Mouse (Mus musculus) G1E (cell line): ENCODE data around the gene Inpp5d. TPM values are rescaled to one million over a fixed set of nuclear protein-coding genes. Genes with fewer than 3 reads are reported as not detected.

Experiments used
- ATAC-seq: 2 replicates; pipeline ENCODE4 v1.8.0; 2016; ENCODE audit warnings: mild to moderate bottlenecking; ENCODE audit not compliant: insufficient number of reproducible peaks, poor library complexity, low FRiP score, severe bottlenecking; ENCODE audit errors: extremely low read depth
- DNase-seq: peaks from one replicate; pipeline ENCODE4 v3.0.0; 2012; ENCODE audit warnings: low spot score
- H3K27me3 ChIP-seq: 2 replicates; pipeline ENCODE4 v1.6.1; 2012; ENCODE audit warnings: mild to moderate bottlenecking, low read length, inconsistent platforms; ENCODE audit not compliant: insufficient read depth
- H3K36me3 ChIP-seq: replicated peaks from 2 replicates; pipeline ENCODE3; 2012; ENCODE audit warnings: mild to moderate bottlenecking, inconsistent platforms
- H3K4me1 ChIP-seq: 2 replicates; pipeline ENCODE4 v1.6.1; 2012; ENCODE audit warnings: low read depth, low read length, inconsistent platforms, mixed read lengths; ENCODE audit not compliant: insufficient read depth
- H3K4me3 ChIP-seq: 2 replicates; pipeline ENCODE4 v1.5.1; 2012; ENCODE audit warnings: low read depth, mild to moderate bottlenecking, inconsistent platforms, low read length, moderate library complexity, mixed read lengths
- H3K9me3 ChIP-seq: replicated peaks from 2 replicates; pipeline ENCODE4 v1.6.1; 2012; ENCODE audit warnings: inconsistent platforms
- CTCF ChIP-seq: IDR thresholded peaks from 2 replicates; pipeline ENCODE4 v1.5.1; 2012; ENCODE audit warnings: low read depth, low read length, inconsistent platforms, mixed read lengths
- GATA1 ChIP-seq: IDR thresholded peaks from 2 replicates; pipeline ENCODE4 v1.6.1; 2012; ENCODE audit warnings: borderline replicate concordance, low read length, inconsistent platforms, mixed read lengths
- GATA2 ChIP-seq: IDR thresholded peaks from 2 replicates; pipeline ENCODE4 v1.6.1; 2012; ENCODE audit warnings: low read depth, low read length, inconsistent platforms, borderline replicate concordance
- POLR2AphosphoS5 ChIP-seq: IDR thresholded peaks from 2 replicates; pipeline ENCODE4 v1.6.1; 2012; ENCODE audit warnings: low read depth, low read length, inconsistent platforms; ENCODE audit not compliant: insufficient replicate concordance
- TAL1 ChIP-seq: conservative IDR thresholded peaks from 2 replicates; pipeline ENCODE4 v1.6.1; 2012; ENCODE audit warnings: low read depth, low read length, inconsistent platforms, mixed read lengths
- polyA plus RNA-seq: library from polyadenylated mRNA; stranded (reverse); fragments of >175 nt; gene quantifications from 2 replicates; pipeline ENCODE4 v1.2.3, GENCODE M21; 2012
- total RNA-seq, 2 experiments: library from RNA; stranded (forward) in 1 of 2; stranded (reverse) in 1 of 2; fragments of 200-1000 nt in 1 of 2; fragments of >200 nt in 1 of 2; fragmentation: Nextera tagmentation in 1 of 2; gene quantifications; 2 replicates each; pipeline ENCODE4 v1.2.3; 2014 to 2017

The Inpp5d gene
- total and polyA plus RNA-seq, 3 experiments = 122 to 238 (median 186) TPM

DNA sequence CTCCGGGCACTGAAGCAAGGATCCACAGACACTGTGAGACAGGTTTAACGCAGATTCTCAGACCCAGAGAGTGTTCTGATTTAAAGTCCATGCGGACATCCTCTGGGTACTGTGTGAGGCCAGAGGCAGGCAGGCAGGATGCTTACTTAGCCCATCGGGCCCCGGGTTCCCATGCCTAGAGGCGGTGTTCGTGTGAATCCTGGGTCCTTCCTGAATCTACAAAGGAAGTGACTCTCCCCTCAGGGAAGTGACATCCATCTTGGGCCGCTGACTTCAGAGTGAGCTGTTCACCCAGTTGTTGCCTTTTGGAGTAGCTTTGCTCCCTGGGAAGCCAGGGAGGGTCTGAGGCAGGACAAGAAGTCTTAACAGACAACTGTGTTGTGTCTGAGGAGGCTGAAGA lies 19.6 kb downstream of the Inpp5d start:
- no peak for DNase-seq
- no peaks in the 10 kb centered on the region for H3K27me3 ChIP-seq
- peaks cover 98% of the 10 kb centered on the region for H3K36me3 ChIP-seq
- TF ChIP-seq TAL1 (no peak), POLR2AphosphoS5 (no peak), CTCF (no peak)
- no peak for ATAC-seq
- H3K4me1 ChIP-seq = peaks cover 74% of the 10 kb centered on the region
- H3K4me3 ChIP-seq = no peak overlapping the region
- no peaks in the 10 kb centered on the region for H3K9me3 ChIP-seq

DNA sequence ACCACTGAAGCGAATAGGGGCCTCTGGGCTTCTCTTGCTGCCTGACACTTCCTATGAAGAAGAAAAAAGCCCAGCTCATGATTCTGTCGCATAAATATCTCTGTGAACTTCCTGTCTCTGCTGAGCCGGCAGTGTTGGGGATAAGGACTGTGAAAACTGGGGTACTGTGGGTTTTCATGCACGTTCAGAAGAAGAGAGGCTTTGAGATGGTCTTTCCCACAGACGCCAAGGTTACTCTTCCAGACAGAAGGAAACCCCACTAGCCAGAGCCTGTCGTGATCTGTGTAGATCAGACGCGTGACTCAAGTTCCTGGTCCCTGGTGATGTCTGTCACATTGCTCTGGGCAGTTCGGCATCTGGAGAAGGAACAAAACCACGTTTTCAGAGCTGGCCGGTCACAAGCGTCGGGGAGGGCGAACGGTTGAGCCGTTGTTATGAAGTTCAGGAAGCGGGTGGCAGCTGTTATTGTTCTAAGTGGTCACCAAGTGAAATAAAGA lies 20.1 kb downstream of the Inpp5d start:
- Histone ChIP-seq H3K9me3 (no peaks in the 10 kb centered on the region), H3K4me1 (peaks cover 74% of the 10 kb centered on the region), H3K27me3 (no peaks in the 10 kb centered on the region), H3K36me3 (peaks cover 97% of the 10 kb centered on the region), H3K4me3 (no peak overlapping the region)
- ATAC-seq (no peak), DNase-seq (no peak)
- TF ChIP-seq POLR2AphosphoS5 = no peak
- no peak for TF ChIP-seq GATA2
- TF ChIP-seq CTCF = no peak
- TF ChIP-seq GATA1 = no peak
- no peak for TF ChIP-seq TAL1

DNA sequence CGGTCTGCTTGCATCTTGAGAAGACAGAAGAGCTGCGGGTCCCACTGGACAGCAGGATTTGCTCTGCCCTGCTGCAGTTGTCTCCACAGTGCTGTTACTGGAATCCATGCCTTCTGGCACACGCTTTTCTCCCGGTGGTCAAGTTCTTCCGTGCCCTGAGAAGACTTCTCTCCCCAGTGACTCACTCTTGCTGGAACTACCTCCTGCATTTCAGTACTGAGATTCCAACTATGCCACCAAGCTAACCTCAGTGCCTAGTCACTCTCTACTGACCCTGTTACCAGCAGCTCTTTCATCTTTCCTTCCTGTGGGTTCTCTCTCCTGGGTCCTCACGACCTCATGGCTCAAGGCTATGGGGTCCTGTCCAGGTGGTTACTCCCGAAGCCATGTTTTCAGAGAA lies 22.9 kb downstream of the Inpp5d start:
- H3K36me3 ChIP-seq = peaks cover 84% of the 10 kb centered on the region
- no peaks in the 10 kb centered on the region for H3K27me3 ChIP-seq
- no peak for ATAC-seq
- no peak overlapping the region for H3K4me3 ChIP-seq
- no peak for DNase-seq
- peaks cover 70% of the 10 kb centered on the region for H3K4me1 ChIP-seq
- no peak for TF ChIP-seq TAL1
- TF ChIP-seq GATA2 = no peak
- TF ChIP-seq GATA1 = no peak
- no peaks in the 10 kb centered on the region for H3K9me3 ChIP-seq

DNA sequence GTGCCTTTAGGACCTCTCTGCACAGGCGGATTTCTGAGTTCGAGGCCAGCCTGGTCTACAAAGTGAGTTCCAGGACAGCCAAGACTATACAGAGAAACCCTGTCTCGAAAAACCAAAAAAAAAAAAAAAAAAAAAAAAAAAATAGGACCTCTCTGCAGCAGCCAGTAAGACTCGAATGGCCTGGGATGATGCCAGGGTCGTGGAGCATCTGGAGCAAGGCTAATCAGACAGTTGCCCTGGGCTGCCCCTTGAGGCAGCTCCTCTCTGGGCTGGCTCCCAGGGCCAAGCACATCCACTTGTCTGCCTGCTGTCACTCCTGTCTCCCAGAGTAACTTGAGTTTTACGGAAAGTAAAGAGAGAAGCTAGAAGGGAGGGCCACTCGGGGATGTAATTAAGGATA lies 24.9 kb downstream of the Inpp5d start:
- TF ChIP-seq POLR2AphosphoS5 (no peak), TAL1 (no peak), CTCF (no peak), GATA1 (no peak), GATA2 (no peak)

DNA sequence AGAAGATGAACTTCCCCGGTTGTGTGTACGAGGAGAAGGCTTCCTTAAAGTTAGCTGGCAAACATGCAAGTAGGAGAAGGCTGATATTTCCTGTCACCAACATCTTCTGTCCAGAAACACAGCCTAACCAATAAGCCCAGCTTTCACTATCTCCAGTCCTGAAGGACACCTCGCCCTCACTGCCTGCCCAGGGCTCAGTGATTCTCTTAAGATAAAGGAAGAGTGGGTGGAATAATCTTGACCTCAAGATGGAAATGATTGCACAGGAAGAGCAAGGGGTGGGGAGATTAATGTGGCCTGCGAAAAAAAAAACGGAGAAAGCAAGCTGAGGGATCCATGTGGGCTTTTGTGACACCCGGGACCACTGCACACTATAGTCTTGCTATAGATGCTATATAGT lies 25.6 kb downstream of the Inpp5d start:
- peaks cover 80% of the 10 kb centered on the region for H3K36me3 ChIP-seq
- peak overlapping the region; percentile 5; the same call in 1 of the 2 replicates for H3K4me3 ChIP-seq
- DNase-seq = no peak
- ATAC-seq = peak; percentile 66
- H3K9me3 ChIP-seq = no peaks in the 10 kb centered on the region
- H3K27me3 ChIP-seq = no peaks in the 10 kb centered on the region
- peaks cover 80% of the 10 kb centered on the region for H3K4me1 ChIP-seq
- TF ChIP-seq POLR2AphosphoS5 (no peak), TAL1 (no peak), GATA1 (no peak), GATA2 (no peak), CTCF (no peak)

More for the DNA sequence above, 24.9 kb downstream of the Inpp5d start:
- H3K4me3 ChIP-seq = no peak overlapping the region; the same call in 1 of the 2 replicates
- no peaks in the 10 kb centered on the region for H3K27me3 ChIP-seq
- DNase-seq (no peak), ATAC-seq (no peak)
- peaks cover 73% of the 10 kb centered on the region for H3K4me1 ChIP-seq
- H3K36me3 ChIP-seq = peaks cover 81% of the 10 kb centered on the region
- H3K9me3 ChIP-seq = no peaks in the 10 kb centered on the region

DNA sequence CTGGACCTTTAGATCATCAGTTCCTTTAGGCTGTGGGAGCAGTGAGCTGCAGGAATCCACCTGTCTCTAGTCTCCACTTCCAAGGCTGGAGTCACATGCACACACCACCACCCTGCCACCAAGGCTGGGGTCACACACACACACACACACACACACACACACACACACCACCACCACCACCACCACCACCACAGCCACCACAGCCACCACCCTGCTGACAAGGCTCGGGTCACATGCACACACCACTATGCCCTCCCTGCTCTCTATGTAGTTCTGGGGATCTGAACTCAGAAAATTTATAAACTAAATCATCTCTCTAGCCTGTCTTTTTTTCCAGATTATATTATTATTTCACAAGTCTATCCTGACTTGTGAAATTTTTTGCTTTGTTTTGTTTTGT lies 27.7 kb downstream of the Inpp5d start:
- H3K9me3 ChIP-seq = no peaks in the 10 kb centered on the region
- peak overlapping the region; percentile 42; the same call in 1 of the 2 replicates for H3K4me3 ChIP-seq

DNA sequence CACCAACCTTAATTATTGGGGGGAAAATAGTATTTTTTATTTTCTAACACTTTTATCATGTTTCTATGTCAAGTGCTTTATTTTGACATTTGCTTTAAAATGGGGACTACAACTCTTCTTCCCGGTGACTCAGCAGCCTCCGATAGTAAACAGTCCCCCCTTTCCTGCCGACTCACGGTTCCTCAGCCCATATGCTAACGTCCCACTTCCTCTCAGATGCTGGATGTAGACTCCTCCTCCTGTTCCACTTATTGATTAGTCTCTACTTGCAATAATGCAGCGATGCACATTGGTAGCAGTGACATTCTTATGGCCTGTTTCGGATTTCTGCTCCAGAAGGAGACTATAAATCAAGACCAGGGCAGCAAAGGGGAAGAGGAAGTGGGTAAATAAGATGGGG lies 28.5 kb downstream of the Inpp5d start:
- Histone ChIP-seq H3K27me3 (no peaks in the 10 kb centered on the region), H3K36me3 (peaks cover 73% of the 10 kb centered on the region), H3K4me3 (no peak overlapping the region; the same call in 1 of the 2 replicates), H3K4me1 (peaks cover 89% of the 10 kb centered on the region), H3K9me3 (no peaks in the 10 kb centered on the region)
- TF ChIP-seq TAL1 (no peak), POLR2AphosphoS5 (no peak), CTCF (no peak), GATA2 (no peak), GATA1 (no peak)
- DNase-seq (peak; percentile 77), ATAC-seq (peak; percentile 71)

More for the DNA sequence above, 27.7 kb downstream of the Inpp5d start:
- Histone ChIP-seq H3K4me1 (peaks cover 94% of the 10 kb centered on the region), H3K27me3 (no peaks in the 10 kb centered on the region), H3K36me3 (peaks cover 80% of the 10 kb centered on the region)
- ATAC-seq (peak; percentile 18; the same call in 1 of the 2 replicates), DNase-seq (no peak)
- TF ChIP-seq POLR2AphosphoS5 = no peak
- no peak for TF ChIP-seq TAL1
- TF ChIP-seq CTCF = no peak
